Mouse (Mus musculus) Patski (cell line): ENCODE data around the gene Tac2. TPM values are rescaled to one million over a fixed set of nuclear protein-coding genes. Genes with fewer than 3 reads are reported as not detected.
A peak's percentile ranks its signal among the peaks of the same experiment; 100 is the strongest.
"Not testable (repeated sequence)": the region's sequence is repeated elsewhere in the genome, so short reads cannot be mapped to it uniquely, and the experiment has no call there.

ENCODE experiments used
- ATAC-seq: fragments of 100-300 bp; one replicate; pipeline ENCODE4 v1.8.0; 2021
- CTCF ChIA-PET: fragments of 350-600 bp; sonication (Branson Sonifier 250); formaldehyde crosslinking; loops from one replicate; lab custom pipeline; 2022; ENCODE audit warnings: inconsistent platforms; lab: Charles Lee
- POLR2A ChIA-PET: fragments of 350-600 bp; sonication (Branson Sonifier 250); formaldehyde crosslinking; loops from one replicate; lab custom pipeline; 2022; ENCODE audit warnings: antibody characterized with exemption, inconsistent platforms; lab: Charles Lee
- DNase-seq: peaks from one replicate; pipeline ENCODE4 v3.0.0-alpha.2; 2011; ENCODE audit warnings: low read depth, low spot score
- H3K27me3 ChIP-seq: fragments of 371-371 bp; one replicate; pipeline ENCODE4 v1.5.1; 2021
- CTCF ChIP-seq: fragments of 100-300 bp; IDR thresholded peaks from one replicate; pipeline ENCODE4 v1.5.1; 2021
- in situ Hi-C: fragments of 300-500 bp; cut with MboI; formaldehyde crosslinking; loops from 3 replicates; pipeline ENCODE4 v1.11.1; 2018; ENCODE audit warnings: low pct_unique_long_range_greater_than_20kb, mixed read lengths
- polyA plus RNA-seq: library from polyadenylated mRNA; unstranded; gene quantifications from one replicate; pipeline ENCODE4 v1.2.3, GENCODE M21; 2021

Tac2 gene
- polyA plus RNA-seq, 1 experiment from 2014 or later = not detected

- DNase-seq (no peak), ATAC-seq (no peak)
- ChIA-PET CTCF (no interaction called here), POLR2A (no interaction called here)
- no peaks in the 10 kb centered on the region for H3K27me3 ChIP-seq
- in situ Hi-C loops = no loop called here
- no peak for TF ChIP-seq CTCF
Observed at GRCm38 (mm10) chr10:127754566-127755166, 30.4 kb downstream of the Tac2 start.

- no peak for DNase-seq
- TF ChIP-seq CTCF = no peak
- in situ Hi-C loops = no loop called here
- CTCF ChIA-PET = interaction anchor here (1.1 kb wide), 1 partner anchor 11 kb away, joined by 3 read pairs; no protein-coding TSS in a partner anchor
- ATAC-seq = no peak
- POLR2A ChIA-PET = no interaction called here
- no peaks in the 10 kb centered on the region for H3K27me3 ChIP-seq
Observed at GRCm38 (mm10) chr10:127755246-127755645, 31.0 kb downstream of the Tac2 start.

- DNase-seq = no peak
- no peaks in the 10 kb centered on the region for H3K27me3 ChIP-seq
- in situ Hi-C loops = no loop called here
- TF ChIP-seq CTCF = no peak
- ChIA-PET POLR2A (interaction anchor here (0.7 kb wide), 1 partner anchor 398 kb away, joined by 4 read pairs; no protein-coding TSS in a partner anchor), CTCF (interaction anchor here (1.1 kb wide), 1 partner anchor 11 kb away, joined by 3 read pairs; no protein-coding TSS in a partner anchor)
- ATAC-seq = no peak
Observed at GRCm38 (mm10) chr10:127755770-127756468, 31.6 kb downstream of the Tac2 start.

- in situ Hi-C loops = loop anchor here (10.0 kb wide), 1 partner anchor 115 kb away; no protein-coding TSS in a partner anchor
- ChIA-PET POLR2A (no interaction called here), CTCF (no interaction called here)
- H3K27me3 ChIP-seq = no peaks in the 10 kb centered on the region
- no peak for TF ChIP-seq CTCF
- ATAC-seq (no peak), DNase-seq (no peak)
Observed at GRCm38 (mm10) chr10:127759181-127760110, 35.2 kb downstream of the Tac2 start, which contains the start of the genes Rdh1 and Rdh16f1. Gene Rdh1, plus strand, starts transcription at chr10:127759721. Gene Rdh16f1, plus strand, starts transcription at chr10:127759787.

GRCm38 (mm10) chr10:127762926-127763325, 38.6 kb downstream of the Tac2 start:
- in situ Hi-C loops = loop anchor here (10.0 kb wide), 1 partner anchor 112 kb away; no protein-coding TSS in a partner anchor
- H3K27me3 ChIP-seq, ATAC-seq, POLR2A ChIA-PET, DNase-seq, CTCF ChIA-PET: not testable (repeated sequence)

- in situ Hi-C loops = loop anchor here (10.0 kb wide), 1 partner anchor 111 kb away; no protein-coding TSS in a partner anchor
- ChIA-PET CTCF (interaction anchor here (1.0 kb wide), 1 partner anchor 150 kb away, joined by 3 read pairs; no protein-coding TSS in a partner anchor), POLR2A (no interaction called here)
- no peaks in the 10 kb centered on the region for H3K27me3 ChIP-seq
- ATAC-seq (peak; percentile 45), DNase-seq (peak; percentile 81)
- TF ChIP-seq CTCF = no peak
Observed at GRCm38 (mm10) chr10:127763914-127764680, 39.8 kb downstream of the Tac2 start.

- ChIA-PET POLR2A (no interaction called here), CTCF (no interaction called here)
- H3K27me3 ChIP-seq = no peaks in the 10 kb centered on the region
- no peak for TF ChIP-seq CTCF
- ATAC-seq (no peak), DNase-seq (no peak)
- in situ Hi-C loops = loop anchor here (10.0 kb wide), 1 partner anchor 108 kb away; no protein-coding TSS in a partner anchor
Observed at GRCm38 (mm10) chr10:127766564-127766963, 42.3 kb downstream of the Tac2 start.

GRCm38 (mm10) chr10:127776011-127776410, 51.7 kb downstream of the Tac2 start, which contains the start of gene Rdh9:
Gene Rdh9, plus strand, starts transcription at chr10:127776386.
- ATAC-seq (no peak), DNase-seq (no peak)
- ChIA-PET POLR2A (no interaction called here), CTCF (no interaction called here)
- in situ Hi-C loops = no loop called here
- peaks cover 6% of the 10 kb centered on the region for H3K27me3 ChIP-seq
- no peak for TF ChIP-seq CTCF

Other genes starting within 250 kb of the Tac2 start
- gene Stac3, start 222.8 kb upstream of the Tac2 start, polyA plus RNA-seq = 0.80 TPM
- 0.18 TPM for gene Ndufa4l2, start 209.5 kb upstream of the Tac2 start, polyA plus RNA-seq
- 144 TPM for gene Shmt2, start 202.0 kb upstream of the Tac2 start, polyA plus RNA-seq
- gene Nxph4, start 189.9 kb upstream of the Tac2 start, polyA plus RNA-seq = 6.0 TPM
- 62.5 TPM for gene Lrp1, start 103.3 kb upstream of the Tac2 start, polyA plus RNA-seq
- 67.3 TPM for gene Stat6, start 81.5 kb upstream of the Tac2 start, polyA plus RNA-seq
- 8.0 TPM for gene Nemp1, start 57.6 kb upstream of the Tac2 start, polyA plus RNA-seq
- gene Nab2, start 55.9 kb upstream of the Tac2 start, polyA plus RNA-seq = 31.8 TPM
- 0.17 TPM for gene Myo1a, start 19.3 kb upstream of the Tac2 start, polyA plus RNA-seq
- 7.5 TPM for gene Zbtb39, start 15.1 kb downstream of the Tac2 start, polyA plus RNA-seq
- 0.49 TPM for gene Gpr182, start 27.3 kb downstream of the Tac2 start, polyA plus RNA-seq
- gene Rdh1, start 35.2 kb downstream of the Tac2 start, polyA plus RNA-seq = 0.05 TPM
- gene Rdh16f1, start 35.3 kb downstream of the Tac2 start, polyA plus RNA-seq = 0.18 TPM
- gene Rdh9, start 51.9 kb downstream of the Tac2 start, polyA plus RNA-seq = not detected
- 0.03 TPM for gene Rdh16, start 76.7 kb downstream of the Tac2 start, polyA plus RNA-seq
- gene Rdh19, start 125.5 kb downstream of the Tac2 start, polyA plus RNA-seq = not detected
- not detected for gene Rdh16f2, start 142.0 kb downstream of the Tac2 start, polyA plus RNA-seq
- gene Rdh7, start 164.3 kb downstream of the Tac2 start, polyA plus RNA-seq = not detected
- gene Sdr9c7, start 174.0 kb downstream of the Tac2 start, polyA plus RNA-seq = not detected